ENCODE assay signal across 9 mouse cellular contexts in genomic region chr13:3523459-3523858, GRCm38 (mm10). TPM values are rescaled to one million over a fixed set of nuclear protein-coding genes. Genes with fewer than 3 reads are reported as not detected.
DNase-seq lines count a peak whose midpoint lies in the region; ATAC-seq lines count a peak whose summit lies in the region.
"Had no signal": no experiment of that assay in that cellular context is flagged by ENCODE, and none has a peak within 500 bp of the region (broad histone marks: within the 10 kb centered on the region; RNA-seq: fewer than 3 reads in every experiment).

No protein-coding gene starts in this region.

- peak; percentile 74; the same call in 1 of the 2 replicates for ATAC-seq in hindbrain, embryonic 14.5 days (ENCODE audit: low FRiP score)

- no peaks in the 10 kb centered on the region for H3K27me3 ChIP-seq in hindbrain, embryonic 14.5 days (ENCODE audit: control insufficient read depth, insufficient read depth, low read length)
- H3K27me3 ChIP-seq in hindbrain, embryonic 10.5 days (ENCODE audit: insufficient read depth, poor library complexity, severe bottlenecking): no peaks in the 10 kb centered on the region
- H3K27me3 ChIP-seq: limb, embryonic 13.5 days; stomach, embryonic 15.5 days had no signal

- H3K4me2 ChIP-seq in hindbrain, embryonic 14.5 days (replicated peaks): no peak overlapping the region
- H3K4me2 ChIP-seq: limb, embryonic 13.5 days; stomach, embryonic 15.5 days had no signal

- H3K9ac ChIP-seq in hindbrain, embryonic 14.5 days: no peak overlapping the region
- H3K9ac ChIP-seq: limb, embryonic 13.5 days; stomach, embryonic 15.5 days had no signal

- H3K9me3 ChIP-seq in hindbrain, embryonic 14.5 days (ENCODE audit: control insufficient read depth, low read length): no peaks in the 10 kb centered on the region
- H3K9me3 ChIP-seq in hindbrain, embryonic 10.5 days: no peaks in the 10 kb centered on the region
- H3K9me3 ChIP-seq: limb, embryonic 13.5 days; stomach, embryonic 15.5 days had no signal

- H3K27ac ChIP-seq in hindbrain, embryonic 14.5 days: no peak overlapping the region
- no peak overlapping the region for H3K27ac ChIP-seq in hindbrain, embryonic 10.5 days
- H3K27ac ChIP-seq: limb, embryonic 13.5 days; stomach, embryonic 15.5 days had no signal

- 49% methylated on average over 6 of the region's 6 CpGs for WGBS in hindbrain, embryonic 14.5 days
- WGBS in hindbrain, embryonic 10.5 days: 72% methylated on average over 6 of the region's 6 CpGs

- no peak overlapping the region for H3K4me3 ChIP-seq in hindbrain, embryonic 14.5 days (replicated peaks; ENCODE audit: low read length)
- H3K4me3 ChIP-seq in hindbrain, embryonic 10.5 days: no peak overlapping the region
- H3K4me3 ChIP-seq: limb, embryonic 13.5 days; stomach, embryonic 15.5 days had no signal

- H3K36me3 ChIP-seq in hindbrain, embryonic 14.5 days (replicated peaks; ENCODE audit: control insufficient read depth, insufficient read depth): no peaks in the 10 kb centered on the region
- no peaks in the 10 kb centered on the region for H3K36me3 ChIP-seq in hindbrain, embryonic 10.5 days
- H3K36me3 ChIP-seq: limb, embryonic 13.5 days; stomach, embryonic 15.5 days had no signal

- H3K4me1 ChIP-seq in hindbrain, embryonic 14.5 days (replicated peaks; ENCODE audit: control insufficient read depth, insufficient read depth, low read length): no peaks in the 10 kb centered on the region
- H3K4me1 ChIP-seq in hindbrain, embryonic 10.5 days (replicated peaks): no peaks in the 10 kb centered on the region
- H3K4me1 ChIP-seq: limb, embryonic 13.5 days; stomach, embryonic 15.5 days had no signal

- peak; percentile 45 for DNase-seq in hindbrain, embryonic 14.5 days (ENCODE audit: low spot score)
- no peak for DNase-seq in hindbrain, embryonic 10.5 days (ENCODE audit: low spot score)
- DNase-seq in right cerebral cortex, postnatal 25 days: peak; percentile 15
- no peak for DNase-seq in right cerebral cortex, adult 18-20 months
- DNase-seq in kidney, adult 8-10 months: peak; percentile 53 to 74
- peak; percentile 20 for DNase-seq in right cerebral cortex, postnatal 4 days
- DNase-seq in adipocyte (ENCODE audit: low spot score): no peak

RNA-seq across cellular contexts. Expression of gene Gdi2, which starts 14.4 kb away (rescaled TPM):
- 464 and 489 TPM in 2 replicates for polyA plus RNA-seq in hindbrain, embryonic 14.5 days (2014; fragmentation: Nextera tagmentation; extraction: Ambion mirVana)
- polyA plus RNA-seq in hindbrain, embryonic 10.5 days (2016; fragmentation: Nextera tagmentation; extraction: Ambion mirVana): 423 and 447 TPM in 2 replicates

Comparison
In these comparisons a context has a peak if more than half of its experiments do, and no peak if none do; other contexts are left out.
1. DNase-seq: peak in hindbrain, embryonic 14.5 days (single experiment), right cerebral cortex, postnatal 25 days (single experiment), kidney, adult 8-10 months (2 of 2) and right cerebral cortex, postnatal 4 days (single experiment); none in hindbrain, embryonic 10.5 days (single experiment), right cerebral cortex, adult 18-20 months (single experiment) and adipocyte (single experiment).